Mouse (Mus musculus) G1E (cell line): Measurements from ENCODE around the gene Oxct2a.

Experiments
- CTCF ChIP-seq: IDR thresholded peaks from 2 replicates; pipeline ENCODE4 v1.5.1; 2012; ENCODE audit warnings: low read depth, low read length, inconsistent platforms, mixed read lengths
- GATA1 ChIP-seq: IDR thresholded peaks from 2 replicates; pipeline ENCODE4 v1.6.1; 2012; ENCODE audit warnings: borderline replicate concordance, low read length, inconsistent platforms, mixed read lengths
- GATA2 ChIP-seq: IDR thresholded peaks from 2 replicates; pipeline ENCODE4 v1.6.1; 2012; ENCODE audit warnings: low read depth, low read length, inconsistent platforms, borderline replicate concordance
- POLR2AphosphoS5 ChIP-seq: IDR thresholded peaks from 2 replicates; pipeline ENCODE4 v1.6.1; 2012; ENCODE audit warnings: low read depth, low read length, inconsistent platforms; ENCODE audit not compliant: insufficient replicate concordance
- TAL1 ChIP-seq: conservative IDR thresholded peaks from 2 replicates; pipeline ENCODE4 v1.6.1; 2012; ENCODE audit warnings: low read depth, low read length, inconsistent platforms, mixed read lengths

DNA sequence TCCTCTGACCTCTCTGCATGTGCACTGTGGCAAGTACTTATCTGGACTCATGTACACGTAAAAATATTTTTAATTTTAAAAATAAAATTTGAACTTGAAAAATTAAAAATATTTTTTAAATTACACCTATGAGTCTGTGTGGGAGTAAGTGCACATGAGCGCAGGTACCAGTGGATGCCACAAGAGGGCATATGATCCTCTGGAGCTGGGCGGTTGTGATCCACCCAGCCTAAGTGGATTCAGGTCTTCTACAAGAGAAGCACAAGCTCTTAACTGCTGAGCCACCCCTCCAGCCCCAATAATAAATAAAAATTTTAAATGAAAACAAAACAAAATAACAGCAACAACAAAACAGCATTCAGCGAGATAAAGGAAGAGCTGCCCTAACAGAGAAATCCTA, 9.7 kb upstream of the Oxct2a start:
- TF ChIP-seq CTCF: no peak
- TF ChIP-seq POLR2AphosphoS5: no peak
- no peak for TF ChIP-seq GATA1
- no peak for TF ChIP-seq TAL1
- no peak for TF ChIP-seq GATA2
